Mouse (Mus musculus) C2C12 (cell line): Measurements from ENCODE around the gene Mocs3.

ENCODE experiments used
- CEBPB ChIP-seq: IDR thresholded peaks from one replicate; pipeline ENCODE4 v1.6.1; 2011; ENCODE audit warnings: low read depth, mild to moderate bottlenecking, control low read depth, moderate library complexity
- CTCF ChIP-seq: IDR thresholded peaks from one replicate; pipeline ENCODE4 v1.5.1; 2011; ENCODE audit not compliant: control insufficient read depth, insufficient read depth, insufficient read length
- FOSL1 ChIP-seq: IDR thresholded peaks from one replicate; pipeline ENCODE4 v1.8.0; 2011; ENCODE audit warnings: mild to moderate bottlenecking, low read length; ENCODE audit not compliant: poor library complexity, insufficient read depth, severe bottlenecking
- MAX ChIP-seq: IDR thresholded peaks from one replicate; pipeline ENCODE4 v1.6.1; 2011; ENCODE audit warnings: mild to moderate bottlenecking, control low read depth
- MYOD1 ChIP-seq: IDR thresholded peaks from one replicate; pipeline ENCODE4 v1.6.1; 2011; ENCODE audit warnings: low read depth; ENCODE audit not compliant: control insufficient read depth, insufficient read length
- MYOG ChIP-seq: IDR thresholded peaks from one replicate; pipeline ENCODE4 v1.6.1; 2011; ENCODE audit not compliant: control insufficient read depth, insufficient read length; ENCODE audit errors: extremely low read depth

DNA sequence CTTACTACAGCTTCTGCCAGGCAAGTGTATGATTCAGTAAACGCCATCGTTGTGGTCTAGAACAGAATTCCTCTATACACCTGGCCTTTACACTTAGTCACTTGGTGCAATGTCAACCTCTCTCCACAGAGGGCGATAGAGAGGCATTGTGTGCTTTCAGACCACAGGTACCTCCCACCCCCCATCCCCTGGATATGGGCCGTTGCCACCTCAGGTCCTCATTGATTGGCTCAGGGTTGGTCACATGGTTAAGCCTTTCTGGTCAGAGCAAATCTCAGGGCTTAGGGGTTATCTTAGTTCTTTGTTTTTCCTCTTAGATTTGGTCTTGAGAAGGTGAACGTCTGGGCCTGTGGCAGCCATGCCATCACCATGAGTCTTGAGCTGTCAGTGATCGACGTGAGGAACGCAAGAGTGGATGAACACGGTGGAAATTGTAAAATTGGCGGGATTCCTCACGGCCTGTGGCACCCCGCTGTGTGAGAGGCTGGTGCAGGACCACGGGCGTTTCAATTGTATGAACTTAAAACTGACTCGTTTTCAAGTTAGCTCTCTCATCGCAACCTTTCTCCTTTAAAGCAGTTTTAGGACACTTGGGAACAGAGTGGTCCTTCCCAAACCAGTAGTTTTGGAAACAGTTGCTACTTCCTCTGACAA lies 22.3 kb downstream of the Mocs3 start:
- TF ChIP-seq CTCF (no peak), MYOD1 (no peak), CEBPB (no peak), MYOG (no peak), FOSL1 (no peak), MAX (no peak)
